Mouse (Mus musculus): ENCODE measurements around the gene Milr1.
"Not testable (repeated sequence)": the region's sequence is repeated elsewhere in the genome, so short reads cannot be mapped to it uniquely, and the experiment has no call there.

Gene Milr1

DNA sequence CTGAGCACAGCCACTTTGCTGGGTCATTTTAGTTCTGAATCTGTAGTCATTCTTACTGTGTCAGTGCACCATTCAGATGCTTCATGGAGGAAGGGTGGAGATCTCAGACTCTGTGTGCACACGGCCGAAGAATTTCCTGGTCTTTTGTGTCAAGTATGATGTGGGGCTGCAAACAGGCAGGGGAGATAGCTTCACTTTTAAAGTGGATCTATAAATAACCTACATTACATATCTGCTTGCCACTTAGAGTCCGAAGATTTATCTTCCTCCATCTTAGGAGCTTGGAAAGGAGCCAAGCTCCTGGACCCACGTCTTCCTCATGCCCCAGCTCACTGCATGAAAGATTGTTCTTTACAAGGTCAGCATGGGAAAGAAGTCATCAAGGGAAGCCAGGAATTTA is 20.3 kb upstream of the Milr1 start:
- DNase-seq = peak in 1 of 2 experiments; percentile 48

- no peak for DNase-seq
Observed at GRCm38 (mm10) chr11:106736614-106737013, 14.4 kb upstream of the Milr1 start.

DNA sequence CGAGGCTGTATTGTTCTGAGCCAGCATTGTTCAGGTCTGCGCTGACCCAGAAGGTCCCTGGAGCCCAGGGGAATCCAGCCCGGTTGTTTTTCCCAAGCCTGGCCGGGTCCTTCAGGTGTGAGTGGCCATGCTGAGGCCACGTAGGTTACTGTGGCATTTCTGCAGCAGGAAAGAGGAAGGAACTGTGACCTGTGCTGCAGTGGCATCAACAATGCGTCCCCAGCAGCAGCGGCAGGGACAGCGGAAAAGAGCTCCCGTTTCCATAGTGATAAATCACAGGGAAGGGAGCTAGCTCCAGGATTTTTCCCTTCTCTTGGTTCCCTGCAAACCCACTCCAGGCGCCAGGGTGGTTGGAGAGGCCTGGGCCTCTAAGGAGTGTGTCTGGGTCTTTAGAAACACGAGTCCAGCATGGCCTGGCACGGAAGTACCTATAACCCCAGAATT is 13.8 kb upstream of the Milr1 start:
- DNase-seq = peak; percentile 57 to 64

DNA sequence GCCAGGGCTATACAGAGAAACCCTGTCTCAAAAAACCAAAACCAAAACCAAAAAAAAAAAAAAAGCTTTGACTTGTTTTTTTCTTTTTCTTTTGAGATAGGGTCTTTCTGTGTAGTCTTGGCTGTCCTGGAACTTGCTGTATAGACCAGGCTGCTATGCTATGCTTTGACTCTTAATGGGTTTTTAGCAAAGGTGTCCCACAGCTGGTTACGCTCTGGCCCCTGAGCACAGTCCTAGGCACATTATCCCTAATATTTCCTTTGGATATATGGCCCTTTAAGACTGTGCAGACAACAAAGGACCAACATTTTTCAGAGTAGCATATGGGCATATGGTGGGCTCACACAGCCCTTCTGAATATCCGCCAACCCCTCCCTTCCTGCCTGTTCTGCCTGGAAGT is 11.9 kb upstream of the Milr1 start:
- DNase-seq = no peak

DNA sequence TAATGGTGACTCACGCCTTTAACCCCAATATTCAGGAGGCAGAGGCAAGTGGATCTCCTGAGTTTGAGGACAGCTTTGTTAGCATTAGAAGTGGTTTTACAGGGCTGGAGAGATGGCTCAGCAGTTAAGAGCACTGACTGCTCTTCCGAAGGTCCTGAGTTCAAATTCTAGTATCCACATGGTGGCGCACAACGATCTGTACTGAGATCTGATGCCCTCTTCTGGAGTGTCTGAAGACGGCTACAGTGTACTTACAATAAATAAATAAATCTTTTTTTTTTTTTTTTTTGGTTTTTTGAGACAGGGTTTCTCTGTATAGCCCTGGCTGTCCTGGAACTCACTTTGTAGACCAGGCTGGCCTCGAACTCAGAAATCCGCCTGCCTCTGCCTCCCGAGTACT is 10.3 kb upstream of the Milr1 start:
- DNase-seq = not testable (repeated sequence)

- DNase-seq = no peak
Observed at GRCm38 (mm10) chr11:106741232-106741631, 9.8 kb upstream of the Milr1 start.

- DNase-seq = no peak
Observed at GRCm38 (mm10) chr11:106741826-106742225, 9.2 kb upstream of the Milr1 start.

DNA sequence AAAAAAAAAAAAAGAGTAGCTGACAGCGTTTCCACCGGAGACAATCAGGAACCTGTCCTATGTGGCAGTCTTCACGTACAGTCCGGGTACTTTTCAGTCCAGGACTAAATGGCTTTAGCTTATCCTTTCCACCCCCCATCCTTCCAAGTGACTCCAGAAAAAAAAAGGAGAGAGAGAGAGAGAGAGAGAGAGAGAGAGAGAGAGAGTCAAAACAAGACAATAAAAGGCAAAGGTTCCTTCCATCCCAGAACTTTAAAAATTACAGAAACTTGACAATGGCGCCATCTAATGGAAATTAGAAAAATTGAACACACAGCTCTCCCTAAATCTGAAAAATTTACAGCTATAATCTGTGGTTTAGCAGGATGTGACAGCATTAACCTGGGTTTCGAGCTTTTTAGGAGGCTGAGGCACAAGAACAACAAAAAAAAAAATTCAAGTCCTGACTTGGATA is 8.6 kb upstream of the Milr1 start:
- no peak for DNase-seq

DNA sequence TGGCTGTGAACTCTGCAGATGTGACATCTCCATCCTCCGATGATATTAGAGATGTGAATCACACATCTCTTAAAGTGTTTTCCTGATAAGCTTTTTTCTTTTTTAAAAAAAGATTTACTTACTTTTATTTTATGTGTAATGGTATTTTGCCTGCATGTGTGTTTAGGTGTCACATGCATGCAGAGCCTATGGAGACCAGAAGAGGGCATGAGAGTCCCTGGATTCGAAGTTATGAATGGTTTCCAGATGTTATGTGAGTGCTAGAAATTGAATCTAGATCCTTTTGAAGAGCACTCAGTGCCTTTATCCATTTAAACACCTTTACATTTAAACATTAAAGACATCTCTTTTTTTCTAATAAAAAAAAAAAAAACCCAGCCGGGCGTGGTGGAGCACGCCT is 6.1 kb upstream of the Milr1 start:
- no peak for DNase-seq

DNA sequence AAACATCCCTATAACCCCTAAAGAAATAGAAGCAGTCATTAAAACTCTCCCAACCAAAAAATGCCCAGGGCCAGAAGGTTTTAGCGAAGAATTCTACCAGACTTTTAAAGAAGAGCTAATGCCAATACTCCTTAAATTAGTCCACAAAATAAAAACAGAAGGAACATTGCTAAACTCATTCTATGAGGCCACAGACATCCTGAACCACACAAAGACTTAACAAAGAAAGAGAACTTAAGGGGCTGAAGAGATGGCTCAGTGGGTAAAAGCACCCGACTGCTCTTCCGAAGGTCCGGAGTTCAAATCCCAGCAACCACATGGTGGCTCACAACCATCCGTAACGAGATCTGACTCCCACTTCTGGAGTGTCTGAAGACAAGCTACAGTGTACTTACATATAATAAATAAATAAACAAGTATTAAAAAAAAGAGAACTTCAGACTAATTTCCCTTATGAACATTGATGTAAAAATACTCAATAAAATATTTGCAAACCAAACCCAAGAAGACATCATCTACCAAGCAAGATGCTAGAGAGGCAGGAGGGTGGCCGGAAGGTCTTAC is 1.4 kb upstream of the Milr1 start:
- DNase-seq = not testable (repeated sequence)

DNA sequence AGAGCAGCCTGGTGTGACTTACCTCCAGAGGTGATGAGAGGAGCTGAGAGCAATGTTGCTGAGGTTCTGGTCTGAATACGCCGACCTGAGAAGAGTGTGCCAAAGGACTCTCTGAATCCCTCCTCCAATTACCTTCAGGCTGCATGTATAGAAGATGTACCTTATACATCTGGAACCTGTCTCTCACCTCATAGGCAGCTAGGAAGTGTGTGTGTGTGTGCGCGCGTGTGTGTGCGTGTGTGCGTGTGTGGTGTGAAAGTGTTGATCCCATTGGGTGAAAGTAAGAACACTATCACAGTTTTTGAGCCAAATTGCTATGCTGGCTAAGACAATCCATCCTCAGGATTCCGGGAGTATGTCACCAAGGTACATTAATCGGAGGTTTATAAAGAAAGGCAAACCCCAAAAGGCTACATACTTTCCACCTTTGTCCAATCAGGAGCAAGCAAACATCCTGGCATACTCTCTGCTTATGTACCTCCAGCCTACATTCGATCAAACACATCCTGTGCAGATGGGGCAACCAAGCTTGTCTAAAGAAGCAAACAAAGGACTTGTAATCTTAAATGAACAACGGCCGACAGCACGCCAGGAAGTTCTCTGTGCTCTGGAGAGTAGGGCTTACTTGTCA is 790 bp upstream of the Milr1 start, which contains the start of gene Pecam1:
Pecam1 (minus strand) TSS at position 508 of the 631 bp plus-strand sequence.
- no peak for DNase-seq

DNA sequence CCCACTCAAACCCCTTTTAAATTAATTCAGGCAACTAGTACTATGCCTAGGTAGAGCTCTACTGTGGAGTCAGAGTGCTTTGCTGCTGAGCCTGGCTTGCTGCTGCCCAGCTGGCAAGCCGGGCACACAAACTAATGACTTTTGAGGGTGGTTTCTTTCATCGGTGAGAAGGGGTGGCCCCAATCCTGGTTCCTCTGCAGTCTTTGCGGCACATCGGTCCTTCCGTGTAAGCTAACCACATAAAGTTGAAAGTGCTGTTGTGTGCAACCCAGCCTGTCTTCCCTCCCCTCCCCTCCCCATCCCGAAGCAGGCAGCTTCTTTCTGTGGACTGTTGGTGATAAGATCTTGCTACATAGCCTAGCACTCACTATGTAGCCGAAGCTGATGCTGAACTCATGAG is 1.1 kb downstream of the Milr1 start:
- DNase-seq = no peak

DNA sequence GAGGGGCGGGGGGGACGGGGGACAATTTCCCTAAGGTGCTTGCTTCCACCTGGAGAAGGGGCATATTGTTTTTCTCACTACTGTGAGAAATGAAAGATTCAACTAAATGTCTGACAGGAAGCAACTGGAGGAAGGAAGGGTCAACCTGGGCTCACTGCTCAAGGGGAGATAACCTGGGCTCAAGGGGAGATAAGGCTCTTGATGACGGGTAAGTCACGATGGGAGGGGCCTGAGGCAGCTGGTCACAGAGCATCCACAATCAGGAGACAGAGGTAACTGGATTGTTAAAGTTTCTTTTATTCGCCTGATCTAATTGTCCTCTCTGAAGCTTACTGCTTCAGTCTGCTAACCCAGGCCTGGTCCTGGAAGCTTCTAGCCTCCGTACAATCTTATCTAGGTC is 2.3 kb downstream of the Milr1 start:
- no peak for DNase-seq

GRCm38 (mm10) chr11:106755583-106755982 is 4.6 kb downstream of the Milr1 start:
- no peak for DNase-seq

DNA sequence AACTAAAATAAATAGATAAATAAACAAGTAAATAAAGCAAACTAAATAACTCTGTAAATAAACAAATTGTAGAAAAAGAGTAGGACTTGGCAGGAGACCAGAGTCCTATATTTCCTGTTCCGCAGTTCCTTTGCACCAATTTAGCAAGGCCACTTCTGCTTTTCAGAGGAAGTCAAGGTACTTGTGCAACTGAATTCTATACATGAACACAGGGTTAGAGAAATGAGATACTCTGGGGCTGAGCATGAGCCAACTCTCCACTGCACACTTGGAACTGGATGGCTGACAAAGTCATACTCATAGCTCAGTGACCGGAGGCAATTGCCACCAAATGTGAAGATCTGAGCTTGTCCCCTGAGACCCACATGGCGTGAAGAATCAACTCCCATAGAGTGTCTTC is 8.0 kb downstream of the Milr1 start:
- no peak for DNase-seq

GRCm38 (mm10) chr11:106760511-106760910 is 9.5 kb downstream of the Milr1 start:
- no peak for DNase-seq

- DNase-seq = peak; percentile 21 to 24
Observed at GRCm38 (mm10) chr11:106762139-106762799, 11.2 kb downstream of the Milr1 start.

DNA sequence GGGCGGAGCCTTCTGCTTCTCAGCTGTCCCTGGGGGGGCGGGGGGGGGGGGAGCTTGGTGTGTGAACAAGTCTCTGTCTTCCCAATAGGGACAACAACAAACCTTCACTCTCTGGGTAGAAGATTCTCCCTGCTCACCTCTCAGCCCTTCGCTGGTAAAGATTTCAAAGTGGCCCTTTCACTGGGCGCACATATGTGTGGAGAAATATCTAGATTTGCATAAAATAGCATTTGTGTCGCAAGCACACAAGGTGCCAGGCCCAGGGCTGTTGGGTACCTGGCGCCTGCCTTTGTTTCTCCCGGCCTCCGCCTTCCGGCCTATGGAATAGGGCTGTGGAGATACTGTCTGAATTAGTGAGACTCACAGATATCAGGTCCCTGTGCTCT is 11.8 kb downstream of the Milr1 start:
- DNase-seq = no peak

- DNase-seq = no peak
Observed at GRCm38 (mm10) chr11:106766611-106767162, 15.7 kb downstream of the Milr1 start.

DNA sequence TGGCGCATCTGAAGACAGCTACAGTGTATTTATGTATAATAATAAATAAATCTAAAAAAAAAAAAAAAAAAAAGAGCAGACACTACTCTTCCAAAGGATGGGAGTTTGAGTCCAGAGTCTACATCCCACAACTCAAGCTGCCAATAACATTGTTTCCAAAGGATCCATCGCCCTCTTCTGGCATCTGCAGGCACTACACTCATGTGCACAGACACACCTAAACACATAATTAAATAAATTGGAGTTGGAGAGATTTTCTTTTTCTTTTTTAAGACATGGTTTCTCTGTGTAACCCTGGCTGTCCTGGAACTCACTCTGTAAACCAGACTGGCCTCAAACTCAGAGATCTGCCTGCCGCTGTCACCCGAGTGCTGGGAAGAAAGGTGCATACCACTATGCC is 16.5 kb downstream of the Milr1 start:
- DNase-seq = no peak

- peak in 1 of 2 experiments; percentile 35 for DNase-seq
Observed at GRCm38 (mm10) chr11:106770195-106770974, 19.4 kb downstream of the Milr1 start.

- DNase-seq = no peak
Observed at GRCm38 (mm10) chr11:106773061-106773460, 22.0 kb downstream of the Milr1 start.

- DNase-seq = peak; percentile 64 to 66
Observed at GRCm38 (mm10) chr11:106776960-106777359, 25.9 kb downstream of the Milr1 start.

All from kidney, postnatal 36 days (tissue).